Comparison of ENCODE assay signal across 8 mouse cellular contexts in the genomic region with DNA sequence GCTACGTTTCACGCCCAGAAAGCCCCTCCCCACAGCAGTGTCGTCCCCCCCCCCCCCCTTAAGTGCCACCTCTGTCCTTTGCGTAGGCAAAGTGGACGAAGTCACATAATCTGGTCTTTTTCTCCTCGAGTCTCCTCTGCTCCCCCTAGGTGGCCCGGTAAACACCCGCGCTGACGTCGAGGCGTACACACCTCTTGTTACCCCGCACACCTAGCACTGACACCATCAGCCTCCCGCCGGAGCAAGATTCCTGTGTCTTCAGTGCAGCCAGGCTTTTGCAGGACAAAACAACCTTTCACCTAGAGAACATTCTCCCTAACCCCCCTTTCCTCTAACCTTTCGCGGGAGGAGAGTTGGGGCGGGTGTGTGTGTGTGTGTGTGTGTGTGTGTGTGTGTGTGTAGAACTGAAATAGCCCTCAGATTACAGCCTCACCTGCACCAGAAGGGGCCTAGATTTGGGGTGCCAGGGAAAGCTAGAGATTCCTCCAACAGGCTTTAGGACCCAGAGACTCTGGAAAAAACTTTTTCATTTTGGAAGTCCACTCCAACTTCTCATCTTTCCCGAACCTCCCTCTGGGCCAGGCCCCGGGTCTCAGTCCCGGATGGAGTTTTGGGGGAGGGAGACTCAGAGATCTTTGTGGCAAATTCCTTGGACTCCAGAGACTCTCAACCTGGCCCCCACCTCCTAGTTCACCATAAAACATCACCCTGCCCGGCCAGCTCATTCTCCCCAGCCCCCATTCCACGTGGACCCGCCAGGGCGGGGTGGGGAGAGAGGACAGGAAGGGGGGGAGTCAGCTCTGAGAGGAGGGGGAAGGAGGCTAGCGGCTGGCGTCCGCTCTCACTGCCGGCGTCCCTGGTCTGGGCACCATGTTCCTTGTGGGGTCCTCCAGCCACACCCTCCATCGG. TPM values are rescaled to one million over a fixed set of nuclear protein-coding genes. Genes with fewer than 3 reads are reported as not detected.
DNase-seq lines count a peak whose midpoint lies in the region; ATAC-seq and TF ChIP-seq lines count a peak whose summit lies in the region.

A gene (plus strand): TSS at position 784 of the 909 bp plus-strand sequence.

- H3K27me3 ChIP-seq in intestine, embryonic 15.5 days (replicated peaks), result no peaks in the 10 kb centered on the region
- no peaks in the 10 kb centered on the region for H3K27me3 ChIP-seq in lung, embryonic 16.5 days (ENCODE audit: control insufficient read depth, insufficient read depth, low read depth, low read length)
- peaks cover 11% of the 10 kb centered on the region for H3K27me3 ChIP-seq in small intestine, adult 2 months (ENCODE audit: control insufficient read depth, insufficient read depth, low read length)

- peak within 1 kb of the TSS; percentile 46; the same call in 1 of the 2 replicates for H3K27ac ChIP-seq in brown adipose tissue, adult 24 weeks (replicated peaks; ENCODE audit: low read depth, low read length)
- H3K27ac ChIP-seq in intestine, embryonic 15.5 days, result peak within 1 kb of the TSS; percentile 96
- peak within 1 kb of the TSS; percentile 97 for H3K27ac ChIP-seq in lung, embryonic 16.5 days (ENCODE audit: low read length)
- H3K27ac ChIP-seq in small intestine, adult 2 months (ENCODE audit: insufficient read depth, low read depth, low read length), result peak within 1 kb of the TSS; percentile 73

- DNase-seq in left cerebral cortex, postnatal 10 days (ENCODE audit: extremely low spot score in 1 of 2, low spot score in 2 of 2), result peak in 1 of 2 experiments; percentile 80
- no peak for DNase-seq in left cerebral cortex, adult 9 months (ENCODE audit: low spot score in 2 of 2)
- peak; percentile 62 to 82 for DNase-seq in gastrocnemius, postnatal 4 days (ENCODE audit: low spot score in 2 of 2)

- peak within 1 kb of the TSS; percentile 93 for H3K9ac ChIP-seq in intestine, embryonic 15.5 days
- H3K9ac ChIP-seq in lung, embryonic 16.5 days (ENCODE audit: low read length), result peak within 1 kb of the TSS; percentile 91

- H3K9me3 ChIP-seq in intestine, embryonic 15.5 days, result no peaks in the 10 kb centered on the region
- no peaks in the 10 kb centered on the region for H3K9me3 ChIP-seq in lung, embryonic 16.5 days (ENCODE audit: control insufficient read depth, low read length)

- H3K4me1 ChIP-seq in brown adipose tissue, adult 24 weeks (ENCODE audit: control insufficient read depth, insufficient read depth, insufficient read length, low read length), result no peaks in the 10 kb centered on the region; the same call in 1 of the 2 replicates
- peaks cover 39% of the 10 kb centered on the region for H3K4me1 ChIP-seq in intestine, embryonic 15.5 days (replicated peaks)
- H3K4me1 ChIP-seq in lung, embryonic 16.5 days (replicated peaks; ENCODE audit: control insufficient read depth, insufficient read depth, low read length), result peaks cover 38% of the 10 kb centered on the region
- peaks cover 13% of the 10 kb centered on the region for H3K4me1 ChIP-seq in small intestine, adult 2 months (ENCODE audit: control insufficient read depth, insufficient read depth, insufficient read length, low read length)

- 0 out of 2 replicates have a peak, but pooled peaks cover 5% of the 10 kb centered on the region for H3K36me3 ChIP-seq in intestine, embryonic 15.5 days
- 0 out of 2 replicates have a peak, but pooled peaks cover 3% of the 10 kb centered on the region for H3K36me3 ChIP-seq in lung, embryonic 16.5 days (ENCODE audit: control insufficient read depth, insufficient read depth, low read length)
- H3K36me3 ChIP-seq in small intestine, adult 2 months (ENCODE audit: control insufficient read depth, insufficient read depth, low read length), result no peaks in the 10 kb centered on the region

- WGBS in intestine, embryonic 15.5 days, result 2% methylated on average over 30 of the region's 31 CpGs
- under 1% methylated on average over 31 of the region's 31 CpGs for WGBS in lung, embryonic 16.5 days
- 4% methylated on average over 31 of the region's 31 CpGs for WGBS in small intestine, adult 2 months

- no peak for TF ChIP-seq CTCF in small intestine, adult 2 months (IDR thresholded peaks at IDR 0.05; ENCODE audit: extremely low read depth, insufficient read length, insufficient replicate concordance, low read depth, low read length)

- peak within 1 kb of the TSS; percentile 77 for H3K4me3 ChIP-seq in brown adipose tissue, adult 24 weeks (ENCODE audit: insufficient read depth, low read depth, low read length)
- peak within 1 kb of the TSS; percentile 80 for H3K4me3 ChIP-seq in intestine, embryonic 15.5 days (replicated peaks)
- H3K4me3 ChIP-seq in lung, embryonic 16.5 days (ENCODE audit: low read length), result peak within 1 kb of the TSS; percentile 84
- peak within 1 kb of the TSS; percentile 65 for H3K4me3 ChIP-seq in small intestine, adult 2 months (ENCODE audit: low read depth, low read length)

- intact Hi-C loops in left cerebral cortex, postnatal 10 days (cut with DNase I), result no loop called here

- no peak for TF ChIP-seq POLR2A in small intestine, adult 2 months (IDR thresholded peaks at IDR 0.05; ENCODE audit: low read depth, low read length)

- peak; percentile 44 for ATAC-seq in intestine, embryonic 15.5 days
- peak; percentile 54 for ATAC-seq in lung, embryonic 16.5 days (ENCODE audit: low read depth)
- no peak for ATAC-seq in frontal cortex, adult (ENCODE audit: low TSS enrichment)

- H3K4me2 ChIP-seq in intestine, embryonic 15.5 days (replicated peaks), result peak within 1 kb of the TSS; percentile 78
- peak within 1 kb of the TSS; percentile 79 for H3K4me2 ChIP-seq in lung, embryonic 16.5 days (ENCODE audit: low read depth, low read length)

RNA-seq across cellular contexts. Expression of the gene that starts here (rescaled TPM):
- total RNA-seq in left cerebral cortex, postnatal 10 days (2021), result 10 to 100 TPM; 12.2 to 13.1 TPM
- polyA plus RNA-seq in brown adipose tissue, adult 24 weeks (2012; ENCODE audit: insufficient read depth, insufficient read length, missing spikeins), result 1.7 and 3.3 TPM in 2 replicates
- 10 to 100 TPM; 86.4 TPM for total RNA-seq in gastrocnemius, postnatal 4 days (2021)
- 84.2 and 86.6 TPM in 2 replicates for polyA plus RNA-seq in intestine, embryonic 15.5 days (2015; fragmentation: Nextera tagmentation; extraction: Ambion mirVana)
- polyA plus RNA-seq in lung, embryonic 16.5 days (2015; fragmentation: Nextera tagmentation; extraction: Ambion mirVana), result 148 and 152 TPM in 2 replicates
- 7.2 and 10.0 TPM in 2 replicates for polyA plus RNA-seq in small intestine, adult 2 months (2012; rRNA removed)

Comparison
In these comparisons a context has a peak if more than half of its experiments do, and no peak if none do; other contexts are left out.
1. RNA of the gene that starts here (total RNA-seq): 86.4 TPM in gastrocnemius, postnatal 4 days; 12.2 to 13.1 TPM in left cerebral cortex, postnatal 10 days; every median in the first group is over 4 times any median in the second.
2. DNase-seq: peak in gastrocnemius, postnatal 4 days (2 of 2); none in left cerebral cortex, adult 9 months (0 of 2).
3. H3K27ac ChIP-seq: peak in every context shown above with its lines; median percentile 97 in lung, embryonic 16.5 days; 96 in intestine, embryonic 15.5 days; 73 in small intestine, adult 2 months; 46 in brown adipose tissue, adult 24 weeks.
4. Peak in every context shown above with its lines, with median percentiles within 50 percentile points of each other: H3K4me3 ChIP-seq.